Mouse (Mus musculus) liver, embryonic 15.5 days (tissue): Measurements from ENCODE around the gene Lcn2. TPM values are rescaled to one million over a fixed set of nuclear protein-coding genes. Genes with fewer than 3 reads are reported as not detected.
A peak's percentile ranks its signal among the peaks of the same experiment; 100 is the strongest.

Experiments
- ATAC-seq: fragments of 200-750 bp; cut with Nextera tagmentation; 2 replicates; pipeline ENCODE4 v1.8.0; 2017; ENCODE audit warnings: moderate number of reproducible peaks, mild to moderate bottlenecking, moderate library complexity; ENCODE audit not compliant: insufficient read depth
- H3K27ac ChIP-seq: fragments of 300-500 bp; sonication (generic); replicated peaks from 2 replicates; pipeline ENCODE4 v1.5.1; 2015; ENCODE audit warnings: mild to moderate bottlenecking, inconsistent platforms
- H3K27me3 ChIP-seq: fragments of 300-500 bp; sonication (generic); 2 replicates; pipeline ENCODE4 v1.6.1; 2015; ENCODE audit warnings: mild to moderate bottlenecking, inconsistent platforms
- H3K36me3 ChIP-seq: fragments of 300-500 bp; sonication (generic); replicated peaks from 2 replicates; pipeline ENCODE4 v1.6.1; 2015; ENCODE audit warnings: moderate library complexity, mild to moderate bottlenecking, inconsistent platforms
- H3K4me1 ChIP-seq: fragments of 300-500 bp; sonication (generic); replicated peaks from 2 replicates; pipeline ENCODE4 v1.6.1; 2015; ENCODE audit warnings: inconsistent platforms
- H3K4me2 ChIP-seq: fragments of 300-500 bp; sonication (generic); 2 replicates; pipeline ENCODE4 v1.6.1; 2015; ENCODE audit warnings: moderate library complexity, mild to moderate bottlenecking, inconsistent platforms
- H3K4me3 ChIP-seq: fragments of 300-500 bp; sonication (generic); replicated peaks from 2 replicates; pipeline ENCODE4 v1.5.1; 2015; ENCODE audit warnings: mild to moderate bottlenecking, inconsistent platforms
- H3K9ac ChIP-seq: fragments of 300-500 bp; sonication (generic); 2 replicates; pipeline ENCODE4 v1.6.1; 2015; ENCODE audit warnings: moderate library complexity, mild to moderate bottlenecking, inconsistent platforms
- H3K9me3 ChIP-seq: fragments of 300-500 bp; sonication (generic); replicated peaks from 2 replicates; pipeline ENCODE4 v1.6.1; 2016; ENCODE audit warnings: inconsistent platforms
- WGBS: fragments of 180-500 bp; shearing (Covaris S2); methylation state at CpG from one replicate; pipeline ENCODE4 v1.1.7; 2015; ENCODE audit warnings: mixed read lengths; ENCODE audit not compliant: insufficient replicate concordance; 5-methylcytosine and 5-hydroxymethylcytosine counted together
- polyA plus RNA-seq: library from polyadenylated mRNA; unstranded; fragments of >200 nt; fragmentation: Nextera tagmentation; extraction: Ambion mirVana; gene quantifications from 2 replicates; pipeline ENCODE4 v1.2.1, GENCODE M21; 2015

The Lcn2 gene
- polyA plus RNA-seq, 1 experiment from 2014 or later = 185 TPM

DNA sequence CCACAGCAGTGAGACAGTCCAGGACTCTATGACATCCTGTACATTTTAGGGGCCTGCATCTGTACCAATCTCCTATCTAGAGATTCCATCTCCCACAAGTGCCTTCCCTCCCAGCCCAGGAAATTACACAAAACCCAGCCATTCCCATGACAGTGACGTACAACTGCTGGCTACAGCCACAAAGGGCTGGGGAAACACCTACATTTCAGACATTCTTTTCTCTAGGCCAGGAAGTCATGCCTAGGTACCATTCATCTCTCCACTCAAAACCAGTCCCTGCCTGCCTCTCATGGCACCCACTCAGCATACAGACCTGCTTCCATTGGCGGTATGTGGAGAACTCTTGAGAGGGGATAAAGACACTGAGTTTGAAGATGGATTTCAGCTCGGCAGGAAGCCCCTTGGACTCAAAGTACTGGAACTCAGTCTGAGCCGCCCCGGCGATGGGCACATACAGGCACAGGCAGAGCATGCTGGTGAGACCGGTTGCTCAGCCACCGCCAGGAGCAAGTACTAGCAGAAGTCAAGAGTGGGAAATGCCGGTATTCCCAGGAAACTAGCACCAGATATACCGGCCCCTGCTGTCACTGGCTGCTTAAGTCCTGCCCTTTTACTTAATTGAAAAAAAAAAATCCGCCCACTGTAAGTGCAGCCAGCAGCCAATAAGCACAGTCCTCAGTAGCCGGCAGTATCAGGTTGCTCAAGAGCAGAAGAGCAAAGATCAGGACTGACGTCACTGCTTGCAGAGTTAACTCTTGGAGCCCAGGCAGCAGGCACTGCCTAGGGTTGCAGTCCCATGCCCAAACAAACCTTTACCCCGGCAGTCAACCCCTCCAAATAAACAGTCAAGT is 35.7 kb upstream of the Lcn2 start:
- ATAC-seq = peak; percentile 84
- H3K27me3 ChIP-seq = no peaks in the 10 kb centered on the region
- WGBS = 14% methylated on average over 14 of the region's 14 CpGs
- peak overlapping the region; percentile 33 for H3K9ac ChIP-seq
- H3K36me3 ChIP-seq = peaks cover 31% of the 10 kb centered on the region
- H3K4me3 ChIP-seq = peak overlapping the region; percentile 48
- H3K9me3 ChIP-seq = no peaks in the 10 kb centered on the region
- H3K4me2 ChIP-seq = peak overlapping the region; percentile 63
- H3K27ac ChIP-seq = peak overlapping the region; percentile 73
- H3K4me1 ChIP-seq = peaks cover 74% of the 10 kb centered on the region

DNA sequence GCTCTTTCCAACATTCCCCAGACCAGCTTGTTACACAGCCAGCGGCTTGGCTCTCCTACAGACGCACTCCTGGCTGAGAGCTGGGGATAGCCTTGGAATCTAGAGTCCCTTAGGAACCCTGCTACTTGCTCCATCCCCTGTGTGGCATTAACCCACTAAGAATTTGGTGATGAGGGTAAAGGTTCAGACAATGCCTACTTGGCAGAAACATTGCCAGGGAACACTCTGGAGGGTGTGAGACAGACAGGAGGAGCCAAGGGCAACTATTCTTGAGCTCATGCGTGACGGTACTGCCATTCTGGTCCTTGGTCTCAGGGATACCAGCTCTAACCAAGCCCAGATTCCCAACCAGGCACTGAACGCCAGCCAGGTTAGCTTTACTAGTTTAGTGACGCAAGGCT is 33.8 kb upstream of the Lcn2 start:
- H3K27me3 ChIP-seq = no peaks in the 10 kb centered on the region
- H3K4me1 ChIP-seq = peaks cover 66% of the 10 kb centered on the region
- ATAC-seq = no peak
- H3K27ac ChIP-seq = no peak overlapping the region
- H3K9me3 ChIP-seq = no peaks in the 10 kb centered on the region
- H3K4me2 ChIP-seq = 0 out of 2 replicates have a peak overlapping the region, but pooled peaks have one; percentile 63
- 77% methylated on average over 6 of the region's 6 CpGs for WGBS
- no peak overlapping the region for H3K4me3 ChIP-seq
- H3K36me3 ChIP-seq = peaks cover 48% of the 10 kb centered on the region
- no peak overlapping the region for H3K9ac ChIP-seq

DNA sequence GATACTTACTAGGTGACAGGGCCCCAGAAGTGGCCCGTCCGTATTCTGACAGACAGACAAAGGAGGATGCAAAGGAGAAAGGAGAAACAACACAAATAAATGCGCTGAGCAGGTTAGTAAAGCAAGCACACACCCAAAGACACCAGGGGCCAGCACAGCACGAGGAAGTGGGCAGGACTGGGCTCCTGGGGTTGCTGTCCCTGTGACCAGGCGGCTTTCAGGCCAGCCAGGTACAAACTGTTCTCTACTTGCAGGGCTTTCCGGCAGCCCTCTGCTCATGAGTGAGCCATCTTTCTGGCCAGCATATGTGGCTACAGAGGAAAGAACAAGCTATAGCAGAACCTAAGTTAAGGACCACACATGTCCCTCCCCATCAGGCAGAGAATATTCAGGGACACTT is 32.6 kb upstream of the Lcn2 start:
- no peak overlapping the region for H3K4me2 ChIP-seq
- no peaks in the 10 kb centered on the region for H3K9me3 ChIP-seq
- H3K36me3 ChIP-seq = peaks cover 60% of the 10 kb centered on the region
- no peak overlapping the region; the same call in 1 of the 2 replicates for H3K9ac ChIP-seq
- no peak overlapping the region for H3K4me3 ChIP-seq
- WGBS = 70% methylated on average over 6 of the region's 6 CpGs
- no peak overlapping the region for H3K27ac ChIP-seq
- H3K4me1 ChIP-seq = peaks cover 62% of the 10 kb centered on the region
- no peaks in the 10 kb centered on the region for H3K27me3 ChIP-seq
- ATAC-seq = no peak

GRCm38 (mm10) chr2:32420066-32420608 is 32.1 kb upstream of the Lcn2 start:
- Histone ChIP-seq H3K4me1 (peaks cover 57% of the 10 kb centered on the region), H3K36me3 (peaks cover 65% of the 10 kb centered on the region), H3K9ac (no peak overlapping the region; the same call in 1 of the 2 replicates), H3K9me3 (no peaks in the 10 kb centered on the region), H3K4me3 (no peak overlapping the region), H3K27me3 (no peaks in the 10 kb centered on the region), H3K4me2 (no peak overlapping the region), H3K27ac (peak overlapping the region; percentile 29)
- ATAC-seq = no peak
- 77% methylated on average over 12 of the region's 12 CpGs for WGBS

DNA sequence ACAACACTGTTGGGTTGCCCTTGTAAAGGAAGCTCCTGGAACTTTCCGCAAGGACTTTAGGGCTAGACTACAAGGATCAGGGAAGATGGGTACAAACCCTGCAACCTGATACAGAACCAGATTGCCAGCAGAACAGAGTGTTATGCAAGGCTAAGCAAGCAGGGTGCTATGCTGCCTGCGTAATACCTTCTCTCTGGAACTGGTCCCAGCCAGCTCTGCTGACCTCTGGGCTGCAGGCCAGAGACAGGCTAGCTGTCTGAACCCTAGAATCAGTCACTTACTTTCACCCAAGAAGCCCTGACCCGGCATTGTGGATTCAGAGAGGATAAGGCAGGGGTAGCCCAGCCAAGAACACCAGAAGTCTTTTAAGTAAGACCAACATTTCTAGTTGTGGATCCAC is 31.3 kb upstream of the Lcn2 start:
- ATAC-seq = peak; percentile 42
- peaks cover 49% of the 10 kb centered on the region for H3K4me1 ChIP-seq
- no peak overlapping the region for H3K9ac ChIP-seq
- H3K36me3 ChIP-seq = peaks cover 72% of the 10 kb centered on the region
- WGBS = 80% methylated on average over 3 of the region's 3 CpGs
- H3K4me3 ChIP-seq = no peak overlapping the region
- H3K4me2 ChIP-seq = no peak overlapping the region
- H3K27ac ChIP-seq = peak overlapping the region; percentile 71
- no peaks in the 10 kb centered on the region for H3K9me3 ChIP-seq
- H3K27me3 ChIP-seq = no peaks in the 10 kb centered on the region

DNA sequence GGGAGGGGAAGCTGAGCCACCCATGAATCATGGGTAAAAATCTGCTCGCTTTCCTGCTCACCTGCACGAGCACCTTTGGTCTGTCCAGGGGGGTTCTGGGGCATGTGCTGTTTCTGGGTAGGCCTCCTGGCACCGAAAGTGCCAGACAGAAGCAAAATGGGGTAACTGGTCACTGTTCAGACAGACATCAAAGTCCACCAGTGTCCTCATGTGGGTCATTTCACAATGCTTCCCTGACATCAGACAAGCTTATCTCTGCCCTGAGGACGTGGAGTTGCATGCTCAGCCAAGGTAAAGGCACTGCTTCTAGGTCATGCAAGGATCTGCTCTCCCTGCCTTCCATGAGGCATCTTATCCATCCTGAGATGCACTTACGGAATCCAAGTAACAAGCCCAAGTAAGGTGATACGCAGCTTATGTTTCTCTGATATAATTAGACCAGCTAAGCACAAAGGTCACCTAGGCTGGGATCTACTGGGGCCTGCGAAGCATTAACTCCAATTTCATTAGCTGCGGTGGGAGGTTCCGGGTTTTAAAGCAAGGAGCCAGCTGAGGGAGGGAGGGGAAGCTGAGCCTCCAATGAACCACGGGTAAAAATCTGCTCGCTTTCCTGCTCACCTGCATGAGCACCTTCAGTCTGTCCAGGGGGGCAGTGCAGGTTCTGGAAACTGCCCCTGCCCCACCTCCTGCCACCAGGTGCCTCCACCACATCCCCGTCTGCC is 30.5 kb upstream of the Lcn2 start:
- ATAC-seq = peak; percentile 43; the same call in 1 of the 2 replicates
- Histone ChIP-seq H3K27ac (peak overlapping the region; percentile 71), H3K4me2 (no peak overlapping the region), H3K36me3 (peaks cover 79% of the 10 kb centered on the region), H3K4me3 (no peak overlapping the region), H3K4me1 (peaks cover 42% of the 10 kb centered on the region), H3K9ac (no peak overlapping the region), H3K27me3 (no peaks in the 10 kb centered on the region), H3K9me3 (no peaks in the 10 kb centered on the region)
- 75% methylated on average over 12 of the region's 12 CpGs for WGBS

GRCm38 (mm10) chr2:32417486-32417885 is 29.4 kb upstream of the Lcn2 start:
- Histone ChIP-seq H3K27me3 (no peaks in the 10 kb centered on the region), H3K36me3 (peaks cover 79% of the 10 kb centered on the region), H3K4me3 (no peak overlapping the region), H3K4me2 (no peak overlapping the region), H3K9me3 (no peaks in the 10 kb centered on the region), H3K4me1 (peaks cover 38% of the 10 kb centered on the region), H3K9ac (no peak overlapping the region), H3K27ac (no peak overlapping the region)
- no peak for ATAC-seq
- WGBS = 82% methylated on average over 8 of the region's 8 CpGs

DNA sequence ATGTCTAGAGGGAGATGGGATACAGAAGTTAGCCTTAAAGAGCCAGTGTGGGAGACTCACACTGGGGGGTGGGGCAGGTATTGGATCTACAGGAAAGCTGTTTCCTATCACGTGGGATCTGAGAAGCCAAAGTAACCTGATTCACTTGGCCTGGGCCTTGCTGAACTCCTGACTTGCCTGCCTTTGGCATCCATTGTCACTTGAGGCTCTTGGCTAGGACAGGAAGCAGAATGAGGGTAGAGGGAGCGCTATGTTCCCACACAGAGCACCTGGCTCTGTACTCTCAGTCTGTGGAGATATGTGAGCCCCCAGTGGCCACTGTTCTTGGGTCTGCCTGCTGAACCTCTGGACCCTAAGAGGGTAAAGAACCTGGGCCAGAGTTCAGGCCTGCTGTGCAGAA is 28.5 kb upstream of the Lcn2 start:
- no peaks in the 10 kb centered on the region for H3K27me3 ChIP-seq
- 73% methylated on average over 2 of the region's 2 CpGs for WGBS
- no peak overlapping the region for H3K9ac ChIP-seq
- peaks cover 76% of the 10 kb centered on the region for H3K36me3 ChIP-seq
- no peak overlapping the region for H3K4me2 ChIP-seq
- peaks cover 31% of the 10 kb centered on the region for H3K4me1 ChIP-seq
- no peak overlapping the region for H3K4me3 ChIP-seq
- no peak for ATAC-seq
- no peaks in the 10 kb centered on the region for H3K9me3 ChIP-seq
- no peak overlapping the region for H3K27ac ChIP-seq

- H3K9me3 ChIP-seq = no peaks in the 10 kb centered on the region
- WGBS = 86% methylated on average over 12 of the region's 12 CpGs
- no peak overlapping the region for H3K27ac ChIP-seq
- peaks cover 68% of the 10 kb centered on the region for H3K36me3 ChIP-seq
- H3K9ac ChIP-seq = no peak overlapping the region
- peaks cover 29% of the 10 kb centered on the region for H3K4me1 ChIP-seq
- H3K4me3 ChIP-seq = no peak overlapping the region
- H3K27me3 ChIP-seq = no peaks in the 10 kb centered on the region
- ATAC-seq = no peak
- no peak overlapping the region for H3K4me2 ChIP-seq
Observed at GRCm38 (mm10) chr2:32415801-32416200, 27.7 kb upstream of the Lcn2 start.

DNA sequence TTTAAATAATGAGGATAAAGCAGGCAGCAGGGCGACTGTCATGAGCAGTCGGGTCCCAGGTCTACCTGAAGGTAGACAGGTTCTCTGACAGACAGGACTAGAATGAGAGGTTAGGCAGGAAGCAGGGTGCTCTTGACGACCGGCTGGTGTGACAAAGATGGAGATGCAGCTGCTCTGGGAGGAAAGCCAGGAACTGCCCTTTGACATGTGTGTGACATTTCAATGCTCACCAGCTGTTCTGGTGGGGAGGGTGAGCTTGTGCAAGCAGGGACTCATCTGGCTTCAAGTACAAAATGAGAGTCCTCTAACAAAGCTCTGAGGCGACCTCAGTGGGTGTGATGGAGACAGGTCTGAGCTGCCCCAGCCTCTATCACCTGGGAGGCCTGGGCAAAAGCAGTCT is 25.9 kb upstream of the Lcn2 start:
- WGBS = 62% methylated on average over 5 of the region's 5 CpGs
- H3K4me2 ChIP-seq = no peak overlapping the region
- no peak overlapping the region for H3K9ac ChIP-seq
- no peaks in the 10 kb centered on the region for H3K27me3 ChIP-seq
- H3K36me3 ChIP-seq = peaks cover 50% of the 10 kb centered on the region
- ATAC-seq = no peak
- H3K4me3 ChIP-seq = no peak overlapping the region
- H3K27ac ChIP-seq = no peak overlapping the region
- peaks cover 22% of the 10 kb centered on the region for H3K4me1 ChIP-seq
- no peaks in the 10 kb centered on the region for H3K9me3 ChIP-seq
